Mouse (Mus musculus) layer of hippocampus, adult 11-12 months (tissue): ENCODE results near the gene Kcnb1.

Source experiments
- DNase-seq: peaks from one replicate; pipeline ENCODE4 v3.0.0; 2022; ENCODE audit warnings: low spot score

Gene Kcnb1

GRCm38 (mm10) chr2:167163134-167163533 lies 26.8 kb downstream of the Kcnb1 start:
- DNase-seq, result no peak

DNA sequence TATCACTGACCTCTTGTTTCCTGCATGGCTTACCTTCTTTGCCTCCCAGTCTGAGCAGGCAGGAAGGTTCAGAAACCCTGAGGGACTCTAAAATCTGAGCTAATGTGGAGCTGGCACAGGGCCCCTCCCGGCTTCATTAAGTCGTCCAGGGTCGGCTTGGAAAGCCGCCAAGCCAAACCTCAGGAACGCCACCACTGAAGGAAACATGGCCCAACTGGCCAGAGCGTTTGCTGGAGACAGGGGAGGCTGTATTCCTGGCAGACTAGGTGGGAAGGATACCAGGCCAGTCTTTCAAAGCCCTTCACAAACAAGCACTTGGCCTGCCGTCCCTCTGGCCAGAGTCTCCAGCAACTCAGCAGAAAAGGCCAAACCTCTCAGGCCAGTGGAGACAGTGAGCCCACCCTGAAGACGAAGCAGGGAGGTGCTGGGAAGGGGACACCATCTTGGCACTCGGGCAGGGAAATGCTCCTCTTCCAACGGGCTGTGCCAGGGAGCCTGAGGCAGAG lies 27.4 kb downstream of the Kcnb1 start:
- no peak for DNase-seq

- no peak for DNase-seq
Measured at GRCm38 (mm10) chr2:167159721-167160120, 30.2 kb downstream of the Kcnb1 start.

DNA sequence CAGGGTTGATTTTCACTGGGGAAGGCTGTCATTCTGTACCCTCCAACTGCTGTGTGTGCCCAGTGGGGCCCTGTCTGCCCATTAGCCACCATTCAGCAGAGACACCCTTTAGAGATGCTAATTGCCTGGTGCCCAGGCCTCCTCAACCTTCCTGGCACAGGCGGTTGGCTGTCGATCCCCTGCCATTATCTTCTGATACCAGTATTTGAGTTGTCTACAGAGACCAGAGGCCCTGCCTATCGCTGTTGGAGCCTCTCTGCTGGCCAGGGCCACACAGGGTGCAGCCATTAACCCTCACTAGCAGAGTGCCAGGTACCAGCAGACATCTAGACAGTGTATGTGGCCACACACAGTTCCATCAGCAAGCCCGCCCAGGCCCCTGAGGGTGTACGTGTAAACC lies 31.2 kb downstream of the Kcnb1 start:
- DNase-seq, result no peak

- no peak for DNase-seq
Measured at GRCm38 (mm10) chr2:167156118-167156715, 33.7 kb downstream of the Kcnb1 start.

DNA sequence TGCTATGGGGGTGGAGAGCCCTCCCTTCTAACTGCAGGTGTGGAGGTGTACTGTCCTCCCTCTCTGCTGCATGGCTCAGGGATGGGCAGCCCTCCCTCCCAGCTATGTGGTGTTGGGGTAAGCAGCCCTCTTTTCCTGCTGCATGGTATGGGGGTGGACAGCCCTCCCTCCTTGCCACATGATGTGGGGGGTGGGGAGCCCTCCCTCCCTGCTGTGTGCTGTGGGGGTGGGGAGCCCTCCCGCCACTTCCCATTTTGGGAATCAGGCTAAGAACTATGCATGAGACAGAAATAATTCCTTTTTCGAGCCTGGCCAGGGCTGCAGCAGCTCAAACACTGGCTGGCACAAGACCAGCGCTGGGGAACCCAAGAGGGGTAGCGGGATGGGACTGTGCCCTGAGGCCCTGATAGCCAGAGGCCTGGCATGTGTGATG lies 34.4 kb downstream of the Kcnb1 start:
- no peak for DNase-seq

DNA sequence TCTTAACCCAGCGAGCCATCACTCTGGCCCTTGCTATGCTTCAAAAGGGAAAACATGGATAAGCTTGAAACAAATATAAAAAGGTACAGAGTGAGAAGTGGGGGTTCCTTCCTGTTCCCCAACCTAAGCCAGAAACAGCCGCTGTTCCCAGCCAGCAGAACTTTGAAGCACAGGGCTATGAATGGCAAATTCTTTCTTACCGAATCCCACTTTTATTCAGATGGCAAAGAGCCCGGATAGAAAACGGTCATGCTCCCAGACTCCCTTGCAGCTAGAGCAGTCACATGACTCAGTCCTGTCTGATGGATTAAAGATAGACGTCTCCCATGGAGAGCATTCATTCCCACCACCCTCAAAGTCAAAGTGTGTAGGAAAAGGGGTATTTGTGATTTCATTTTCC lies 39.1 kb downstream of the Kcnb1 start:
- no peak for DNase-seq

GRCm38 (mm10) chr2:167150135-167150534 lies 39.8 kb downstream of the Kcnb1 start:
- no peak for DNase-seq

- no peak for DNase-seq
Measured at GRCm38 (mm10) chr2:167149035-167149434, 40.9 kb downstream of the Kcnb1 start.

DNA sequence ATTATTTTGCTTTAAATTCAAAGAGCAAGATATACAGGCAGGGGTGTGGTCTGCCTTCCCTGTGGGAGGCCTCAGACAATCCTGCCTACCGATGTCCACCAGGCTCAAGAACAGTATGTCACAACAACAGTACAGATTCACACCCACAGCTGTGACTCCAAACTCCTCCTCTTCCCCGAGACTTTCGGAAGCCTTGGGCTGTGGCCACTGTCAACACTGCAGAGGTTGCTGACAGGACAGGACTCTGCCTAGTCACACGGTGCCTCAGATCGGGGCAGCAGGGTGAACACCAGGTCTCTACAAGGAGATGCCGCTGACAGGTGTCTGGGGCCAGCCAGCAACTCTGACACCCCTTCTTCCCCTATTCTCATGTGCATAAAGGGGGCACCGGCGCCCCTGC lies 42.2 kb downstream of the Kcnb1 start:
- DNase-seq, result no peak

- no peak for DNase-seq
Measured at GRCm38 (mm10) chr2:167145904-167146303, 44.1 kb downstream of the Kcnb1 start.

DNA sequence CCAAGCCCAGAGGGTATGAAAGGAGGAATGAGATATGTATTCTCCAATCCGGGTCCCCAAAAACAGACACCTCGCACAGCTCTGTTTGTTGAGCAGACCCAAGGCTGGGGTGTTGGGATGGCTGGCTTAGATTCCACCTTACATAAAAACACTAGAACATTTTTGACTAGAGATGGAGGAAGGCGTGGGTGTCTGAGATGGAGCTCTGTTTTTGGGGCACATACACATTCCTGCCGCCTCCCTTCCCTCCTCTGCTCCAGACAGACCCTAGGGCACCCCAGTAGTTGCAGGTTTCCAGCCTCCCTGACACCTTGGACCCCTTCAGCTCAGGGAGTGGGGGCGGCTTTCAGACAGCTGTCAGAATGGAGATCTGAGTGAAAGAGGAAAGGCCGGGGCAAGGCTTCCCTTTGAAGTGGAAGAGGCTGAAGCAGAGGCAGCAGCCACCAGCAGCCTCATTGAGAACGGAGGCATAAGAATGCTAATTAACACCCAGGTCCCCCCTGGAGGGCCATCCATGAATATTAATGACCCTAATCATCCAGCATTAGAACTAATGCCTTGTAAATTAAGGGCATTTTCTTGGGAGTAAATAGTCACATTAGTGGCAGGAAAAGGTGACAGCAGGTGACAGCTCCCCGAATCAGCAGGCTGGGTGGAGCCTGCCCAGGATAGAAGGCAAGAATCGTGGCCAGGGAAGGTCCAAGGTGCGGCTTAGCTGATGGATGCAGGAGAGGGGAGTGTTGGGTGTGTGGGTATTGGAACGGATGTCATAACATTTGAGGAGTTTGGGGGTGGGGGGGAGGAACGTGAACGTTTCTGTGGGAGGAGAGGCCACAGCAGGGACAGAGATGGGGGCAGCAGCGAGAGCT lies 45.3 kb downstream of the Kcnb1 start:
- DNase-seq, result peak; percentile 52

DNA sequence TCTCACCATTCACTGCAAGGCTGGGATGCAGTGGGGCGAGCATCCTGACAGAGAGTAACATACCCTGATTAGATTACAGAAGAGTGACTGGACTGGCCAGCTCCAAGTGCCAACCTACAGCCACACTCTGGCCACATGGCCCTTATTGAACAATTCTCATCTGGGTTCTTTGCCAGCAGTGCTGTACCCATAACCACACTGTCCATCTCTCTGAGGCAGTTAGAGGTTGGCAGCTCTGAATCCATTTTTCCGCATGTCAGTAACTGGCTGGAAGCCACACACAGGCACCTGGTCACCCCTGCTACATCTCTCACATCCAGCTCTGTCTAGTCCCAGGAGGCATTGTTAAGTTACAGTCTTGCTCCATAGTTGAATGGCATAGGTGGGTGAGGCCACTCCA lies 46.0 kb downstream of the Kcnb1 start:
- DNase-seq, result no peak

DNA sequence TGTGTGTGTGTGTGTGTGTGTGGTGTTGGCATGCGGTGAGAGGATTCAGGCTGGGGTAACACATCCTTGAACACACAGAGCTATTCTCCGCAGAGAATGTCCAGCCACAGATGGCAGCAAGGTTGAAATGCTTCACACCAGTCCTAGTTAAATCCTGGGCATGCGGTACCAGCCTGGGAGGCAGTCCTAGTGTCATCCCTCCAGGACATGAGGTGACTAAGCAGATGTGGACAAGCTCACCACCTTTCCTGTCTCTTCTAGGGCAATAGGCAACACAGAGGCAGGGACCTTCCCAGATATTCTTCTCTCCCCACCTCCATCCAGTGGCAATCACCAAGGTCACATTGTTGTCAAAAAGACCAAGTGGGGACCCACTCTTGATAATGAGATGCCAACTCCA lies 47.7 kb downstream of the Kcnb1 start:
- no peak for DNase-seq

GRCm38 (mm10) chr2:167141810-167142209 lies 48.1 kb downstream of the Kcnb1 start:
- no peak for DNase-seq

GRCm38 (mm10) chr2:167139801-167140269 lies 50.1 kb downstream of the Kcnb1 start:
- peak; percentile 37 for DNase-seq

DNA sequence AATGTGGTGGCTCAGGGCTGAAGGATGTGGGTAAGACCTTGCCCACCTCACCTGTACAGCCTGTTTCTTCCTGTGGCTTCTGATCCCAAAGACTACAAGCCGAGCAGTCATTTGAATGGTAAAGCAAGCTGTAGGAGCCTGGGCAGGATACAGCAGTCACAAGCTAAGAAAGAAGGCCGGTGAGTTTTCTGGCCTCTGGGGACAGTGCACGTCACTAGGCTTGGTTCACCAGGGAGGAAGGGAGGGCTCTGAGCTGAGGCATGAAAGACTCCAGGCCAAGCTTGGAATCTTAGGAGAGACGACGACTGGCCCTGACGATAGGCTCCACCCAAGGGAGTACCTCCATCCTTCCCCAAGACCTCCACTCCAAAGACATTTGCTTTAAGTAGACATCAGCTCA lies 51.3 kb downstream of the Kcnb1 start:
- DNase-seq, result no peak

DNA sequence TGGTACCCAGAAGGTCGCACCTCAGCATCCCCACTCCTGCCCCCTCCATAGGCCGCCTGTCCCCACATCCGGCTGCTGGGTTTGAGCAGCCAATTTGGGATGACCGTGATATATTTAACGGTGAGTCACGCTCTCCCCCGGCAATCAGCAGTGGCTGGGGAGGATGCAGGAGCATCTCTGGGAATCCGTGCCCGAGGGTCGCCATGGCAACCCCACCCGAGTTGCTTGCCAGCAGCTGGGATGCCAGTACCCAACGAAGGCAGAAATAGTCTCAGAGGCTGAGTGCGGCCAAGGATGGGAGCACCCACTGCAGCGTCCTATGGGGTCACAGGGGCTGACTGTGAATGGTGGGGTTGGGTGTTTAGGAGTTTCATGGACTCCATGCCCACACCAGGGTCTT lies 53.0 kb downstream of the Kcnb1 start:
- peak; percentile 90 for DNase-seq

DNA sequence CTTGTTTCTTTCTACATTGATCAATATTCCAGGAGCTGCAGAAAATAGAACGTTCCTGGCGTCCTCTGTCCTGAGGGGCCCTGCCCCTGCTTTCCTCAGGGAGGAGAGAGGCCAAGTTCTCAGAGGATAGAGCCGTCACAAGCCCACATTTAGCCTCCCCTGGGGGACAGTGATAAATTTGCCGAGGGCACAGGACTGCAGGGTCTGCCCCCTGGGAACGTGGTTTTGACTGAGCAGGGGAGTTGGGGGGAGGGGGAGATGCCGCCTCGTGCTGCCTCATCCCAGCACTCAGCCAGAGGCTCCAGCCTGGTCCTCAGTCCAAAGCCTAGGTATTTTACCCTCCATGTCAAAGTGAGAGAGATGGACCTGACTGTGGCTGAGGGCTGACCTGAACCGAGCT lies 57.9 kb downstream of the Kcnb1 start:
- DNase-seq, result no peak

- no peak for DNase-seq
Measured at GRCm38 (mm10) chr2:167130050-167130770, 59.7 kb downstream of the Kcnb1 start.

DNA sequence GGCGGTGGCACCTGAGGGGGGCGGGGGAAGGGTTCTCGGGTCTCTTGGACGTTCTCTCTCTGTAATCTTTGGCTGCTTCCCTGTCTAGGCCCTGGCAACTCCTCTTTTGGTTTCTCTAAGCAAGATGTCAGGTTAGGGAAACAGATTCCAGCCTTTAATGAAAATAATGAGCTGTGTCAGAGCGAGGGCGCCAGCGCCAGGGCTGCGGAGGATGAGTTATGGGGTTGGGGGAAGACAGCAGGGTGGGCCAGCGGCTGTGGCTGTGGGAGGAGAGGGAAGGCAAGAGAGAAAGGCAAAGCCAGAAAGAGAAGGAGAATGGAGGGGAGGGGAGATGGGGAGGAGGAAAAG lies 60.4 kb downstream of the Kcnb1 start:
- no peak for DNase-seq

GRCm38 (mm10) chr2:167128699-167129607 lies 61.0 kb downstream of the Kcnb1 start:
- DNase-seq, result no peak
